Mouse (Mus musculus) MEL (cell line): ENCODE results near the gene Naglu.

Experiments
- CHD2 ChIP-seq: IDR thresholded peaks from 2 replicates; pipeline ENCODE4 v1.6.1; 2011; ENCODE audit warnings: low read length, improper control_type of control experiment
- CTCF ChIP-seq, 3 experiments: IDR thresholded peaks in 2 of 3; conservative IDR thresholded peaks in 1 of 3; 2 replicates each; pipeline ENCODE4 v1.5.1; 2011 to 2012; ENCODE audit warnings: low read length in 3 of 3, low read depth in 2 of 3, mild to moderate bottlenecking in 2 of 3, improper control_type of control experiment in 1 of 3, inconsistent platforms in 1 of 3, mixed read lengths in 1 of 3, moderate library complexity in 1 of 3; ENCODE audit not compliant: control insufficient read depth in 1 of 3, insufficient read depth in 1 of 3, poor library complexity in 1 of 3, severe bottlenecking in 1 of 3
- E2F4 ChIP-seq: IDR thresholded peaks from 2 replicates; pipeline ENCODE4 v1.6.1; 2011; ENCODE audit warnings: low read depth, low read length, improper control_type of control experiment, borderline replicate concordance
- EP300 ChIP-seq, 2 experiments: IDR thresholded peaks; 2 replicates each; pipeline ENCODE4 v1.6.1; 2011; ENCODE audit warnings: improper control_type of control experiment in 2 of 2, low read length in 2 of 2, low read depth in 1 of 2, mild to moderate bottlenecking in 1 of 2
- GATA1 ChIP-seq: IDR thresholded peaks from 2 replicates; pipeline ENCODE4 v1.6.1; 2011; ENCODE audit warnings: low read depth, low read length, improper control_type of control experiment
- MAFK ChIP-seq: IDR thresholded peaks from 2 replicates; pipeline ENCODE4 v1.6.1; 2011; ENCODE audit warnings: low read depth, mild to moderate bottlenecking, low read length, improper control_type of control experiment, borderline replicate concordance
- MYC ChIP-seq: IDR thresholded peaks from 2 replicates; pipeline ENCODE4 v1.6.1; 2011; ENCODE audit warnings: low read depth, mild to moderate bottlenecking, low read length, improper control_type of control experiment, moderate library complexity
- POLR2AphosphoS2 ChIP-seq: IDR thresholded peaks from 2 replicates; pipeline ENCODE4 v1.6.1; 2011; ENCODE audit warnings: low read length, improper control_type of control experiment
- UBTF ChIP-seq: IDR thresholded peaks from 2 replicates; pipeline ENCODE4 v1.6.1; 2012; ENCODE audit warnings: low read depth, mild to moderate bottlenecking, inconsistent platforms, low read length, improper control_type of control experiment, moderate library complexity, borderline replicate concordance; ENCODE audit not compliant: insufficient read depth
- USF2 ChIP-seq, 2 experiments: IDR thresholded peaks; 2 replicates each; pipeline ENCODE4 v1.6.1; 2011 to 2012; ENCODE audit warnings: improper control_type of control experiment in 2 of 2, low read length in 2 of 2, borderline replicate concordance in 1 of 2, inconsistent platforms in 1 of 2, low read depth in 1 of 2, mild to moderate bottlenecking in 1 of 2; ENCODE audit not compliant: insufficient read depth in 1 of 2
- ZC3H11A ChIP-seq: IDR thresholded peaks from 2 replicates; pipeline ENCODE4 v1.6.1; 2012; ENCODE audit warnings: low read depth, mild to moderate bottlenecking, inconsistent platforms, low read length, improper control_type of control experiment
- ZMIZ1 ChIP-seq: IDR thresholded peaks from 2 replicates; pipeline ENCODE4 v1.6.1; 2012; ENCODE audit warnings: low read depth, mild to moderate bottlenecking, inconsistent platforms, low read length, improper control_type of control experiment, moderate library complexity

- TF ChIP-seq MAFK (no peak), EP300 (IDR thresholded peaks at IDR 0.05; ENCODE audit: low read depth in 1 of 2, low read length in 2 of 2) (no peak), UBTF (no peak), USF2 (IDR thresholded peaks at IDR 0.05; ENCODE audit: borderline replicate concordance in 1 of 2, insufficient read depth in 1 of 2, low read depth in 1 of 2, low read length in 2 of 2) (no peak), CTCF (IDR thresholded peaks at IDR 0.05 in 2 of 3, conservative IDR thresholded peaks at IDR 0.05 in 1 of 3; ENCODE audit: control insufficient read depth in 1 of 3, insufficient read depth in 1 of 3, low read depth in 2 of 3, low read length in 3 of 3, poor library complexity in 1 of 3, severe bottlenecking in 1 of 3) (no peak), GATA1 (no peak), ZMIZ1 (no peak), E2F4 (no peak), MYC (no peak), POLR2AphosphoS2 (no peak), CHD2 (no peak), ZC3H11A (no peak)
These were observed 9.9 kb downstream of the Naglu start for GRCm38 (mm10) chr11:101079746-101080145.
